Mouse (Mus musculus): ENCODE measurements around the gene Ccdc9b.

DNA sequence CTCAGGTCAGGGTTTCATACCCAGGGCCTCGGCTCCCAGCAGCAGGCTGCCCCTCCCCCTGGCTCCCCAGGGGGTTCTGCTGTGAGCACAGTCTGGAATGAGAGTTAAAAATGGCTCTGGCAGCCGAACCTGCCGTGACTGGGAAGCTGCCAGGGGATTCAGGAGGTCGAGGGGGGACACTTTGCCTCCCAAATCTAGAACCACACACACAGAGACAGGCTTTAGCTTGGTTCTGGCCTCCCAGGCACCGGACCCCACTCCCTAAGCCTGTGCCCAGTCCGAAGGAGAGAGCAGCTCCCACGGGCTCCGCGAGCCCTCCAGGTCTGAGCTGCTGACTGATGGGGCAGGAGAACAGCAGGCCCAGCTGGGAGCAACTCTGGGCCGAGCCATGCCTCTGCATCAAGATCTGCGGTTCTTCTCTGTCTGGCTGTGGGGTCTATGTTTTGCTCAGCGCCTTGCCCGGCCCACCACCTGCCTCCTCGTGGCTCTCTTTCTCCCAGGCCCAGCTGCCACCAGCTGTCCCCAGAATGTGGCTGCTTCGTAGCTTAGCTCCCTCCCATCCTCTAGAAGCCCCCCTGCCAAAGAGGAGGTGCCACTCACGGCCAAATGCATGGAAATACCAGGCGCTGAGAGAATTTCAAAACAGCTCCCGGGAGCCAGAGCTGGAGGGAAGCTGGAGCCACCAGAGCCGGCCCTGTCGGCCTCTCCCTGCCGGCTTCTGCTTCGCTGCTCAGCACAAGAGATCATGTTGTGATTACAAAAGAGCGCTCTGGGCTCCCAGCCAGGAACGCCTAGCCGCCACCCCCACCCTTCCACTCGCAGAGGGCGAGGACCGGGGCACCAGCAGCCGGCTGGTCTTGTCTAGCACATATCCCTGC is at the start of gene Ccdc9b:
- TF ChIP-seq CTCF (IDR thresholded peaks at IDR 0.05; ENCODE audit: low read depth): no peak
- no peak for TF ChIP-seq EP300 (IDR thresholded peaks at IDR 0.05; ENCODE audit: low read depth)

Measured in heart, postnatal 0 days (tissue).